Mouse (Mus musculus) ES-E14 (cell line): ENCODE data around the gene Cmas. TPM values are rescaled to one million over a fixed set of nuclear protein-coding genes. Genes with fewer than 3 reads are reported as not detected.

Experiments used
- DNase-seq: peaks from one replicate; pipeline ENCODE4 v3.0.0-alpha.2; 2013; ENCODE audit warnings: low read depth, low spot score
- H3K27ac ChIP-seq: 2 replicates; pipeline ENCODE4 v1.5.1; 2012; ENCODE audit warnings: low read depth, mild to moderate bottlenecking, low read length, moderate library complexity, mixed read lengths; ENCODE audit not compliant: poor library complexity, insufficient read depth, severe bottlenecking
- H3K36me3 ChIP-seq: 2 replicates; pipeline ENCODE4 v1.6.1; 2012; ENCODE audit warnings: mild to moderate bottlenecking, low read length, moderate library complexity, mixed read lengths; ENCODE audit not compliant: control insufficient read depth, poor library complexity, insufficient read depth, severe bottlenecking
- H3K4me1 ChIP-seq, 2 experiments: fragments of 150-350 bp in 1 of 2; sonication (generic) in 1 of 2; 2 replicates each; pipeline ENCODE4 v1.6.1; 2012; ENCODE audit warnings: low read length in 2 of 2, mild to moderate bottlenecking in 1 of 2, mixed read lengths in 1 of 2; ENCODE audit not compliant: control insufficient read depth in 2 of 2, insufficient read depth in 2 of 2, poor library complexity in 1 of 2
- H3K4me3 ChIP-seq, 2 experiments: fragments of 150-350 bp in 1 of 2; sonication (generic) in 1 of 2; 2 replicates each; pipeline ENCODE4 v1.5.1; 2012; ENCODE audit warnings: low read length in 2 of 2, low read depth in 1 of 2, mild to moderate bottlenecking in 1 of 2, mixed read lengths in 1 of 2; ENCODE audit not compliant: insufficient read depth in 1 of 2, poor library complexity in 1 of 2, severe bottlenecking in 1 of 2
- H3K9ac ChIP-seq: 2 replicates; pipeline ENCODE4 v1.6.1; 2012; ENCODE audit warnings: low read depth, mild to moderate bottlenecking, low read length, mixed read lengths; ENCODE audit not compliant: poor library complexity, insufficient read depth, severe bottlenecking
- H3K9me3 ChIP-seq: fragments of 150-350 bp; sonication (generic); 2 replicates; pipeline ENCODE4 v1.6.1; 2012; ENCODE audit warnings: low read depth, mild to moderate bottlenecking, low read length; ENCODE audit not compliant: control insufficient read depth, insufficient read depth
- CHD2 ChIP-seq: IDR thresholded peaks from 2 replicates; pipeline ENCODE4 v1.6.1; 2014; ENCODE audit warnings: mild to moderate bottlenecking, low read depth, low read length, inconsistent platforms
- HCFC1 ChIP-seq: IDR thresholded peaks from 2 replicates; pipeline ENCODE4 v1.6.1; 2012; ENCODE audit warnings: low read length, inconsistent platforms, borderline replicate concordance; ENCODE audit not compliant: insufficient read depth
- MAFK ChIP-seq: IDR thresholded peaks from 2 replicates; pipeline ENCODE4 v1.6.1; 2014; ENCODE audit warnings: mild to moderate bottlenecking, low read depth, low read length, inconsistent platforms; ENCODE audit not compliant: insufficient read depth
- ZC3H11A ChIP-seq: IDR thresholded peaks from 2 replicates; pipeline ENCODE4 v1.6.1; 2012; ENCODE audit warnings: low read depth, mild to moderate bottlenecking, inconsistent platforms, low read length, borderline replicate concordance
- ZNF384 ChIP-seq: IDR thresholded peaks from 2 replicates; pipeline ENCODE4 v1.6.1; 2012; ENCODE audit warnings: low read depth, low read length, inconsistent platforms
- in situ Hi-C, 2 experiments: fragments of 600-800 bp; cut with MboI; formaldehyde crosslinking; loops; one replicate each; pipeline ENCODE4 v1.15.1; 2025; ENCODE audit warnings: low sequenced_read_pairs in 2 of 2, inconsistent platforms in 1 of 2; ENCODE audit not compliant: unreplicated experiment in 2 of 2
- total RNA-seq: library from RNA; depleted of rRNA; stranded (reverse); fragments of 300-350 nt; gene quantifications from 2 replicates; pipeline ENCODE4 v1.2.3, GENCODE M21; 2012; rRNA removed

Gene Cmas
- 50.3 and 61.0 TPM in 2 replicates for total RNA-seq

DNA sequence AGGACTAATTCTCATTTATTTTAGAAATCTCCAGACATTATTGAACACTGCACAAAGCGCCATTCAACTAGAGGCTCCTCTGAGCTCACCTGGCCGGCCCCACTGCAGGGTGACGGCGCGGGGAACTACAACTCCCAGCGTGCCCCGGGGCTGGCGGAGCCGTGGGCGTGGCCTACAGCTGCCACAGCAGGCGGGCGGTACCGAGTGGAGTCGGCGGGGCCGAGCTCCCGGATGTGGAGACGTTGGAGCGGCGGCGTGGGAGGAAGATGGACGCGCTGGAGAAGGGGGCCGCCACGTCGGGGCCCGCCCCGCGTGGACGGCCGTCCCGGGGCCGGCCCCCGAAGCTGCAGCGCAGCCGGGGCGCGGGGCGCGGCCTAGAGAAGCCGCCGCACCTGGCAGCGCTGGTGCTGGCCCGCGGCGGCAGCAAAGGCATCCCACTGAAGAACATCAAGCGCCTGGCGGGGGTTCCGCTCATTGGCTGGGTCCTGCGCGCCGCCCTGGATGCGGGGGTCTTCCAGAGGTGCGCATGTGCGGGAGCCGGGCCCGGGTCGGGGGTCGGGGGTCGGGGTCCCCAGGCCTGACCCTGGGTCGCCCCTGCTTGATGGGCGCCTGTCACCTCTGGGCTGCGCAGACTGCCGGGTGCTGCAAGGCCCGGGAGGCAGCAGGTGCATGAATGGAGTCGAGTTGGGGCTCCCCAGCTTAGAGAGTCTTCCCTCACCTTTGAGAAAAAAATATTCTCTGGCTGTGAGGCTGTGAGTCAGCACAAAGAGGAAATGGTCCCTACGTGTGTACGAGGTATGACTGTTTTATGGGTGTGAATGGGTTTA is at the start of gene Cmas:
Gene Cmas, plus strand, starts transcription at position 180 of the 827 bp plus-strand sequence.
- no peaks in the 10 kb centered on the region for H3K9me3 ChIP-seq
- peak; percentile 71 for DNase-seq
- peaks cover 12 to 13% of the 10 kb centered on the region in 2 experiments for H3K4me1 ChIP-seq
- peak within 1 kb of the TSS; percentile 73 to 95 for H3K4me3 ChIP-seq
- H3K27ac ChIP-seq = no peak within 1 kb of the TSS
- peak within 1 kb of the TSS; percentile 70 for H3K9ac ChIP-seq
- in situ Hi-C loops = no loop called here
- H3K36me3 ChIP-seq = peaks cover 15% of the 10 kb centered on the region; the same call in 1 of the 2 replicates
- no peak for TF ChIP-seq MAFK
- no peak for TF ChIP-seq CHD2
- no peak for TF ChIP-seq ZC3H11A
- peak; percentile 97 for TF ChIP-seq HCFC1
- TF ChIP-seq ZNF384 = no peak

DNA sequence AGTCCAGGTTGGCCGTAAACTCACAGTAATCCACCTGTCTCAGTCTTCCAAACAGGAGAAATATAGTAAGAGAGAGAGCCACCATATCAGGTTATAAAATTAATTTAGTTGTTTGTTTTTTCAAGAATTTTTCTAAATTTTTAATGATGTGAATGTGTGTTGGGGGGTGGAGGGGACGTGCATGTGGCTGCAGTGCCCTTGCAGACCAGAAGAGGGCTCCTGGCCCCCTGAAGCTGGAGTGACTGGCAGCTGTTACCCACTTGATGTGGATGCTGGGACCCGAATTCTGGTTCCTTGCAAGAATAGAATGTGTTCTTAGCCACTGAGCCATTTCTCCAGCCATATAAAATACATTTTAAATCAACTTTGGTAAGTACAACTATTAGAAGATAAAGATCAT is 49.8 kb upstream of the Cmas start:
- Histone ChIP-seq H3K4me3 (no peak overlapping the region), H3K27ac (no peak overlapping the region), H3K4me1 (no peaks in the 10 kb centered on the region), H3K9ac (no peak overlapping the region), H3K9me3 (no peaks in the 10 kb centered on the region), H3K36me3 (no peaks in the 10 kb centered on the region)
- TF ChIP-seq CHD2 (no peak), MAFK (no peak), HCFC1 (no peak), ZC3H11A (no peak)
- in situ Hi-C loops = no loop called here
- no peak for DNase-seq

DNA sequence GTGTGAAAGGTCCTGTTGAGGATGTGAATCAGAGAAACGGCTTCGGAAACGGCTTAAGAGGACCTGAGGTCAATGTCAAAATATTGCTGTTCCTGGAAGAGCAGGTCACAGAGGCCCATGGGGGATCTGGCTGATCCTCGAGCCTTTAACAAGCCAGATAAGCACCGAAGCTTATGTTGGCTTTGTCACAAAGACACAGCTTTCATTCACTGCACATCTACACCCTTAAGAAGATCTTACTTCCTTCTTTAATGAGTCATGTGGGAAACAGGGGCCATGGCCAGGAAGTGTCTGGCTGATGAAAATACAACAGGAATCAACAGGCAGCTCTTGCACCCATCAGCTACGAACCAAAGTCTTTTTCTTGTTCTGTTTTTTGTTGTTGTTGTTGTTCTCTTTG is 48.1 kb upstream of the Cmas start:
- Histone ChIP-seq H3K4me1 (no peaks in the 10 kb centered on the region), H3K4me3 (no peak overlapping the region), H3K36me3 (no peaks in the 10 kb centered on the region), H3K9ac (no peak overlapping the region), H3K9me3 (no peaks in the 10 kb centered on the region), H3K27ac (no peak overlapping the region)
- TF ChIP-seq ZC3H11A = no peak
- TF ChIP-seq CHD2 = no peak
- TF ChIP-seq HCFC1 = no peak
- TF ChIP-seq ZNF384 = no peak
- TF ChIP-seq MAFK = no peak
- no peak for DNase-seq
- in situ Hi-C loops = no loop called here

DNA sequence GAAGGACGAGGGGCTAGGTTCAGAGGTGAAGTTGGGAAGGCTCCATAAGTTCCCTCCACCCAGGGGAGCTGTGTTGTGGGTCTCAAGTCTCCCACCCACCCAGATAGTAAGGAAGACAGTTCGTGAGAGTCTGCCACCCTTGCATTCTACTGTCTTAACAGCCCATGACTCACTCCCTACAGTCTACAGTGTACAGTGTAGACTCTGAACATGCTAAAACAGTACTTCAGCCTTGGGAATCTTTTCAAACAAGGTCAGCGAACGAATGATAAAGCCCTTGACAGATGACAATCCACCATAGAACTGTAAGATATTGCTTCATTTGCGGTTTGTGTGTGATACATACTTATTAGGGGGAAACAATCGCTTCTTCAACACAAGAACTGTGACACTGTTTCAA is 45.8 kb upstream of the Cmas start:
- no peak for TF ChIP-seq MAFK
- no peak for TF ChIP-seq HCFC1
- TF ChIP-seq CHD2 = no peak
- no peak for TF ChIP-seq ZNF384
- no peak for TF ChIP-seq ZC3H11A
- Histone ChIP-seq H3K36me3 (no peaks in the 10 kb centered on the region), H3K4me3 (no peak overlapping the region), H3K4me1 (no peaks in the 10 kb centered on the region), H3K9ac (no peak overlapping the region), H3K9me3 (no peaks in the 10 kb centered on the region), H3K27ac (no peak overlapping the region)
- in situ Hi-C loops = no loop called here
- no peak for DNase-seq
